Mouse (Mus musculus): ENCODE measurements around the gene Gprc5d. TPM values are rescaled to one million over a fixed set of nuclear protein-coding genes. Genes with fewer than 3 reads are reported as not detected.

Gene Gprc5d
- total and polyA plus RNA-seq, 2 experiments from 2014 or later: not detected

DNA sequence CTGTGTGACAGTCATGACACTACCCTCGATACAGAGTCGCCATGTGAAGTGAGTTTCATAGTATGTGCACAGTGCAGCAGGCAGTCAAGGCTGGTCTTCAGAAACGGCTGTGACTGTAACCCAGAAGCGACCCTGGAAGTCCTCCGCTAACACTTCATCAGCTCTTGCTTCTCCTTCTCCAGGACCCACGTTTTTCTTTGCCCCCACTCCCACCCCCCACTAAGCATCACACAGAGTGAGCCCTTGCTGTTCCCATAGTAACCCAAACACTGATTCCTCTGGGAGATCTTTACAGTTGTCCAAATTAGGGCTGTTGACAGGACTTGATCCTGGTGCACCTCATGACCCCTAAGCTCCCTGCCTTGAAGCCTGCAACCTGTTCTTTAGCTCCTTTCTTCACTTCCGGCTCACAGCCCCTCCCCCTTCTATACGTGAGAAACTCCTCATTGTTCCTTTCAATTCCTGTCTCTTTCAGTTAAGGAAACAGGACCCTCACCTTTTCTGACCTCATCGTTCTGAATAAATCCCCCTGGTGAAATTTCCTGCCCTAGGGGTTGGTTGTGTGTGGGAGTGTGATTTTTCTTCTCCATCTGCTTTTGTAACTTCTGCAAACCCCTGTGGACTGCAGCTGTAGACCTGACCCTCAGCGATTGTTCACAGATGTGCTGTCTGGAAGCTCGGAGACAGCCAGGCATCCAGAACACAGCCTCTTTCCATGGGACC is 18.5 kb upstream of the Gprc5d start:
- no peak overlapping the region for H3K9ac ChIP-seq (replicated peaks; ENCODE audit: low read depth, low read length)
- no peak overlapping the region for H3K4me2 ChIP-seq (ENCODE audit: low read depth, low read length)
- no peak for DNase-seq (ENCODE audit: low spot score)
- no peaks in the 10 kb centered on the region for H3K36me3 ChIP-seq (replicated peaks; ENCODE audit: control insufficient read depth, insufficient read depth, low read length)
- no peak overlapping the region for H3K27ac ChIP-seq (ENCODE audit: low read depth)
- 0 out of 2 replicates have a peak, but pooled peaks have one; percentile 44 for TF ChIP-seq EP300 (IDR thresholded peaks at IDR 0.05; ENCODE audit: low read depth)
- TF ChIP-seq CTCF (IDR thresholded peaks at IDR 0.05; ENCODE audit: low read depth): no peak
- ATAC-seq (ENCODE audit: insufficient read depth, low read depth): peak; percentile 18; the same call in 1 of the 2 replicates
- H3K4me1 ChIP-seq (ENCODE audit: control insufficient read depth, insufficient read depth): peaks cover 3% of the 10 kb centered on the region; the same call in 1 of the 2 replicates
- H3K4me3 ChIP-seq (ENCODE audit: low read depth, low read length): no peak overlapping the region
- H3K27me3 ChIP-seq (ENCODE audit: control insufficient read depth, insufficient read depth, low read length): no peaks in the 10 kb centered on the region
- H3K9me3 ChIP-seq (replicated peaks; ENCODE audit: control insufficient read depth, low read length): no peaks in the 10 kb centered on the region
- 18% methylated on average over 11 of the region's 11 CpGs for WGBS

GRCm38 (mm10) chr6:135135735-135136134 is 17.7 kb upstream of the Gprc5d start:
- Histone ChIP-seq H3K9me3 (replicated peaks; ENCODE audit: control insufficient read depth, low read length) (no peaks in the 10 kb centered on the region), H3K27me3 (ENCODE audit: control insufficient read depth, insufficient read depth, low read length) (no peaks in the 10 kb centered on the region), H3K4me3 (ENCODE audit: low read depth, low read length) (no peak overlapping the region), H3K4me2 (ENCODE audit: low read depth, low read length) (no peak overlapping the region), H3K27ac (ENCODE audit: low read depth) (no peak overlapping the region), H3K36me3 (replicated peaks; ENCODE audit: control insufficient read depth, insufficient read depth, low read length) (no peaks in the 10 kb centered on the region), H3K9ac (replicated peaks; ENCODE audit: low read depth, low read length) (no peak overlapping the region), H3K4me1 (ENCODE audit: control insufficient read depth, insufficient read depth) (no peaks in the 10 kb centered on the region)
- no peak for ATAC-seq (ENCODE audit: insufficient read depth, low read depth)
- TF ChIP-seq EP300 (IDR thresholded peaks at IDR 0.05; ENCODE audit: low read depth): no peak
- TF ChIP-seq CTCF (IDR thresholded peaks at IDR 0.05; ENCODE audit: low read depth): no peak
- no peak for DNase-seq (ENCODE audit: low spot score)
- WGBS: 61% methylated on average over 4 of the region's 4 CpGs

DNA sequence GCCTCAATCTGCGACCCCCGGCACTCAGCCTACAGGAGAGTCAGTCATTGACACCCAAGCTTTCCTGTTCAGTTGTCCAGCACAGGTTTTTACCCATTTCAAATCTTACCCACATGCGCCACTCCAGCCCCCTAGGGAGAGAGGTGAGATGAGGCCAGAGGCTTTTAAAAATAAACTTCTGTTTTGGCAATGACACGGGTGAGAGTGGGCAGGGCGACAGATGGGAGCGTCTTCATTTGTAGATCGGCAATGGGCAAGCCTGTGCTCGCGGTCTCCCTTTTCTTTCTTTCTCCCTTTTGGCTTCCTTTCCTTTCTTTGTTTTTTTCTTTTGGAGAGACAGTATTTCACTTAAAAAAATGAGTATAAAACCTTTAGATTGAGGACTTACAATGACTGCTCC is 15.4 kb upstream of the Gprc5d start:
- ATAC-seq (ENCODE audit: insufficient read depth, low read depth) (no peak), DNase-seq (ENCODE audit: low spot score) (no peak)
- TF ChIP-seq EP300 (IDR thresholded peaks at IDR 0.05; ENCODE audit: low read depth): no peak
- no peak for TF ChIP-seq CTCF (IDR thresholded peaks at IDR 0.05; ENCODE audit: low read depth)
- H3K27me3 ChIP-seq (ENCODE audit: control insufficient read depth, insufficient read depth, low read length): no peaks in the 10 kb centered on the region
- no peak overlapping the region for H3K4me3 ChIP-seq (ENCODE audit: low read depth, low read length)
- whole genome bisulfite sequencing: 91% methylated on average over 9 of the region's 9 CpGs
- no peaks in the 10 kb centered on the region for H3K9me3 ChIP-seq (replicated peaks; ENCODE audit: control insufficient read depth, low read length)
- no peaks in the 10 kb centered on the region for H3K4me1 ChIP-seq (ENCODE audit: control insufficient read depth, insufficient read depth)
- H3K9ac ChIP-seq (replicated peaks; ENCODE audit: low read depth, low read length): no peak overlapping the region
- no peak overlapping the region for H3K27ac ChIP-seq (ENCODE audit: low read depth)
- H3K36me3 ChIP-seq (replicated peaks; ENCODE audit: control insufficient read depth, insufficient read depth, low read length): no peaks in the 10 kb centered on the region
- H3K4me2 ChIP-seq (ENCODE audit: low read depth, low read length): no peak overlapping the region

GRCm38 (mm10) chr6:135133086-135133485 is 15.0 kb upstream of the Gprc5d start:
- Histone ChIP-seq H3K4me3 (ENCODE audit: low read depth, low read length) (no peak overlapping the region), H3K27me3 (ENCODE audit: control insufficient read depth, insufficient read depth, low read length) (no peaks in the 10 kb centered on the region), H3K9me3 (replicated peaks; ENCODE audit: control insufficient read depth, low read length) (no peaks in the 10 kb centered on the region), H3K9ac (replicated peaks; ENCODE audit: low read depth, low read length) (no peak overlapping the region), H3K4me1 (ENCODE audit: control insufficient read depth, insufficient read depth) (no peaks in the 10 kb centered on the region), H3K36me3 (replicated peaks; ENCODE audit: control insufficient read depth, insufficient read depth, low read length) (no peaks in the 10 kb centered on the region), H3K27ac (ENCODE audit: low read depth) (no peak overlapping the region), H3K4me2 (ENCODE audit: low read depth, low read length) (no peak overlapping the region)
- no peak for DNase-seq (ENCODE audit: low spot score)
- no peak for ATAC-seq (ENCODE audit: insufficient read depth, low read depth)
- TF ChIP-seq CTCF (IDR thresholded peaks at IDR 0.05; ENCODE audit: low read depth): no peak
- TF ChIP-seq EP300 (IDR thresholded peaks at IDR 0.05; ENCODE audit: low read depth): no peak
- 84% methylated on average over 7 of the region's 7 CpGs for WGBS

DNA sequence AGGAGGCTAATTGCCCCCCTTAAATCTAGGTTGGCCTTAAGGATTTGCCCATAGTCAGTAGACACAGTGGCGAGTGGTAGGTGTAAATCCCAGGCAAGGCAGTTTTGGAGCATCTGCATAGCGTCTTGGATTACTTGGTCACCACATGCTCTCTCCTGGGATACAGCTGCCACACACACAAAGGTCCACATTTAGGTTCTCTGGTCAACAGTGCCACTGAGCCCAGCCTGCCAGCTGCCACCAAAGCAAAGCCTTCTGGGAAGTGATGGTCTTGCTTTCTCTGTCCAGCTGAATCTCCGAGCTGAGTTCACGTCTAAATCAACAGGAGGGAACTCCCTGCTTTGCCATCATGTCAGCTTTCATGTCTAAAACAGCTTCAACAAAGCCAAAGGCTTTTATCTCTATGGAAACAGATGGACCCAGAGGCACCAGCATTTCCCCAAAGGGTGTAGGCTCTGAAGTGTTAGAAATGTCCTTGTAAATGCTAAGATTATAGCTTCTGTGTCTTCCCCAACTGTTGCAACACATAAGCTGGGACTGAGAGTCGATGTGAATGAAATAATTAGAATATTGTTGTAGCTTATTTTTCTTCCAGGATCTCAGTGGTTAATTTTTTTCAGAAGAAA is 6.8 kb upstream of the Gprc5d start:
- H3K36me3 ChIP-seq (replicated peaks; ENCODE audit: control insufficient read depth, insufficient read depth, low read length): no peaks in the 10 kb centered on the region
- ATAC-seq (ENCODE audit: insufficient read depth, low read depth) (no peak), DNase-seq (ENCODE audit: low spot score) (no peak)
- H3K9ac ChIP-seq (replicated peaks; ENCODE audit: low read depth, low read length): no peak overlapping the region
- H3K4me3 ChIP-seq (ENCODE audit: low read depth, low read length): no peak overlapping the region
- no peaks in the 10 kb centered on the region for H3K27me3 ChIP-seq (ENCODE audit: control insufficient read depth, insufficient read depth, low read length)
- no peak overlapping the region for H3K4me2 ChIP-seq (ENCODE audit: low read depth, low read length)
- TF ChIP-seq EP300 (IDR thresholded peaks at IDR 0.05; ENCODE audit: low read depth) (no peak), CTCF (IDR thresholded peaks at IDR 0.05; ENCODE audit: low read depth) (no peak)
- 61% methylated on average over 5 of the region's 5 CpGs for WGBS
- H3K9me3 ChIP-seq (replicated peaks; ENCODE audit: control insufficient read depth, low read length): no peaks in the 10 kb centered on the region
- H3K4me1 ChIP-seq (ENCODE audit: control insufficient read depth, insufficient read depth): no peaks in the 10 kb centered on the region
- no peak overlapping the region for H3K27ac ChIP-seq (ENCODE audit: low read depth)
